8 mouse cellular contexts compared by ENCODE assay signal in the genomic region with DNA sequence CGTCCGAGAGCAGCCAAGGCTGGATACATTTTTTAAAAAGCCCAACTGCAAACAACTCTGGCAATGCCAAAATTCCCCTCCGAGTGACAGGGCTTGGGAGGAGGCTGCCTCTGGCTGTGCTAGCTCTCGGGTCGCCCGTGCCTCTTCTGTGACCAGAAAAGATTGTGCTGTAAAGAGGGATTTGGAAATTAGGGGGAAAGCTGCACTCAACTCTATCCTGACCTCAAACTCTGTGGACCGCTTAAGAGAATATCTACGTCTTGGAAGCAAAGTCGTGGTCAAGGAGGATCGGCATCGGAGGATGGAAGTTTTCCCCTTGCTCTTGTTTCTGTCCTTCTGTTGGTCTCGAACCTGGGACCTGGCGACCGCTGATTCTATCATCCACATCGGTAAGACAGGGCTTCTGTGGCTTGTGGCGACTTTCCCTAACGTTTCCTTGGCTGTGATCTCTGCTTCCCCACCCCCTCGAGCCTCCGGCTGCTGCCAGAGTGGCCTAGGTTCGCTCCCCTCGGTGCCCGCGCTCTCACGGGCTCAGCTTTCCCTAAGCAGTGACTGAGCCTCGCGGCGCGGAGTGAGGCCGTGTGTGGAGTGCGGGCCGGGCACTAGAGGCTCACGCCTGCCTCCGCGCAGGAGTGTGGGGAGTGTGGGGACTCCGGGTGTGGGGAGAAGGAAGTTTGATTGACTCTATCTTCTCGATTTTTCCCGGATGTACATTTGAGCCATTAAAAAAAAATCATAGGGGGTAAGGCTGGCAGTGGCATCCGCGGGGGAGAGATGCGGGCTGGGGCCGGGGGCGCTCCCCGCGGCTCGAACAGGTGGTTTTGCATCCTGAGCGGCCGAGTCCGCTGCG. TPM values are rescaled to one million over a fixed set of nuclear protein-coding genes. Genes with fewer than 3 reads are reported as not detected.
DNase-seq lines count a peak whose midpoint lies in the region; ATAC-seq lines count a peak whose summit lies in the region.

No protein-coding gene starts in this region.

- no peak overlapping the region for H3K27ac ChIP-seq in kidney, embryonic 15.5 days
- no peak overlapping the region for H3K27ac ChIP-seq in liver, embryonic 16.5 days (ENCODE audit: low read length)

- H3K4me3 ChIP-seq in kidney, embryonic 15.5 days (replicated peaks) = peak overlapping the region; percentile 63
- H3K4me3 ChIP-seq in liver, embryonic 16.5 days (ENCODE audit: low read depth, low read length) = peak overlapping the region; percentile 42

- DNase-seq in kidney, postnatal 14 days = no peak
- DNase-seq in cerebellum, adult 9-11 months = peak; percentile 81
- peak; percentile 22 to 62 for DNase-seq in frontal cortex, adult 2 months (ENCODE audit: extremely low spot score in 1 of 2, low spot score in 1 of 2)
- DNase-seq in layer of hippocampus, adult 8-10 months (ENCODE audit: low spot score in 2 of 2) = peak; percentile 19 to 54
- peak; percentile 28 to 30 for DNase-seq in right cerebral cortex, postnatal 36 days (ENCODE audit: low spot score in 2 of 2)
- DNase-seq in spleen, postnatal 14 days (ENCODE audit: low spot score in 2 of 2) = no peak

- H3K4me1 ChIP-seq in kidney, embryonic 15.5 days = peaks cover 19% of the 10 kb centered on the region
- H3K4me1 ChIP-seq in liver, embryonic 16.5 days (ENCODE audit: control insufficient read depth, low read depth, low read length) = no peaks in the 10 kb centered on the region; the same call in 1 of the 2 replicates

- peak; percentile 75 for ATAC-seq in kidney, embryonic 15.5 days (replicated peaks; ENCODE audit: low FRiP score)
- ATAC-seq in liver, embryonic 16.5 days (ENCODE audit: low read depth) = no peak

- H3K9ac ChIP-seq in kidney, embryonic 15.5 days = peak overlapping the region; percentile 43
- H3K9ac ChIP-seq in liver, embryonic 16.5 days (ENCODE audit: low read depth, low read length) = no peak overlapping the region

- peak overlapping the region; percentile 99 for H3K4me2 ChIP-seq in kidney, embryonic 15.5 days
- peak overlapping the region; percentile 44 for H3K4me2 ChIP-seq in liver, embryonic 16.5 days (ENCODE audit: low read depth, low read length)

- peaks cover 61% of the 10 kb centered on the region for H3K27me3 ChIP-seq in kidney, embryonic 15.5 days
- H3K27me3 ChIP-seq in liver, embryonic 16.5 days (ENCODE audit: control insufficient read depth, insufficient read depth, low read depth, low read length) = peaks cover 38% of the 10 kb centered on the region

- no peaks in the 10 kb centered on the region for H3K36me3 ChIP-seq in kidney, embryonic 15.5 days
- H3K36me3 ChIP-seq in liver, embryonic 16.5 days (ENCODE audit: control insufficient read depth, insufficient read depth) = no peaks in the 10 kb centered on the region

- WGBS in kidney, embryonic 15.5 days = under 1% methylated on average over 49 of the region's 49 CpGs
- WGBS in liver, embryonic 16.5 days (ENCODE audit: insufficient replicate concordance) = under 1% methylated on average over 46 of the region's 49 CpGs

- H3K9me3 ChIP-seq in kidney, embryonic 15.5 days (replicated peaks) = no peaks in the 10 kb centered on the region
- H3K9me3 ChIP-seq in liver, embryonic 16.5 days (replicated peaks; ENCODE audit: control insufficient read depth, low read length) = no peaks in the 10 kb centered on the region

RNA-seq across cellular contexts. Expression of gene Grid2, which starts 1.1 kb away (rescaled TPM):
- 0.30 and 0.55 TPM in 2 replicates for polyA plus RNA-seq in kidney, embryonic 15.5 days (2015; fragmentation: Nextera tagmentation; extraction: Ambion mirVana)
- polyA plus RNA-seq in frontal cortex, adult 2 months (2012; rRNA removed) = 6.8 and 9.1 TPM in 2 replicates
- 10 to 100 TPM; 13.2 to 17.8 (median 16.2) TPM for total RNA-seq in layer of hippocampus, adult 8-10 months (2022)
- polyA plus RNA-seq in liver, embryonic 16.5 days (2015; fragmentation: Nextera tagmentation; extraction: Ambion mirVana) = not detected in 2 replicates

Comparison
In these comparisons a context has a peak if more than half of its experiments do, and no peak if none do; other contexts are left out.
1. DNase-seq: peak in cerebellum, adult 9-11 months (single experiment), frontal cortex, adult 2 months (2 of 2), layer of hippocampus, adult 8-10 months (2 of 2) and right cerebral cortex, postnatal 36 days (2 of 2); none in kidney, postnatal 14 days (single experiment) and spleen, postnatal 14 days (0 of 2).